Mouse (Mus musculus) B cell, adult 2 months (primary cell): ENCODE data around the gene Ankrd23.
A peak's percentile ranks its signal among the peaks of the same experiment; 100 is the strongest.

Experiments used
- DNase-seq, 2 experiments: peaks; one replicate each; pipeline ENCODE4 v3.0.0; 2022

The Ankrd23 gene

DNA sequence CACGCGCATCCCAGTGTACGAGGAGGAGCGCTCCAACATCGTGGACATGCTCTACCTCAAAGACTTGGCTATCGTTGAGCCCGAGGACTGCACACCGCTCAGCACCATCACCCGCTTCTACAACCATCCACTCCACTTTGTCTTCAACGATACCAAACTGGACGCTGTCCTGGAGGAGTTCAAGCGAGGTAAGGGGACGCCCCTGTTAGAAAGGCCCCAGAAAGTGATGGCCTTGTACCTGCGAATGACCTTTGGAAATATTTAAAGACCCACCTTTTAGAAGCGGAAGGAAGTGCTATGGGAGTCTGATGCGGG is 23.8 kb downstream of the Ankrd23 start:
- no peak for DNase-seq

DNA sequence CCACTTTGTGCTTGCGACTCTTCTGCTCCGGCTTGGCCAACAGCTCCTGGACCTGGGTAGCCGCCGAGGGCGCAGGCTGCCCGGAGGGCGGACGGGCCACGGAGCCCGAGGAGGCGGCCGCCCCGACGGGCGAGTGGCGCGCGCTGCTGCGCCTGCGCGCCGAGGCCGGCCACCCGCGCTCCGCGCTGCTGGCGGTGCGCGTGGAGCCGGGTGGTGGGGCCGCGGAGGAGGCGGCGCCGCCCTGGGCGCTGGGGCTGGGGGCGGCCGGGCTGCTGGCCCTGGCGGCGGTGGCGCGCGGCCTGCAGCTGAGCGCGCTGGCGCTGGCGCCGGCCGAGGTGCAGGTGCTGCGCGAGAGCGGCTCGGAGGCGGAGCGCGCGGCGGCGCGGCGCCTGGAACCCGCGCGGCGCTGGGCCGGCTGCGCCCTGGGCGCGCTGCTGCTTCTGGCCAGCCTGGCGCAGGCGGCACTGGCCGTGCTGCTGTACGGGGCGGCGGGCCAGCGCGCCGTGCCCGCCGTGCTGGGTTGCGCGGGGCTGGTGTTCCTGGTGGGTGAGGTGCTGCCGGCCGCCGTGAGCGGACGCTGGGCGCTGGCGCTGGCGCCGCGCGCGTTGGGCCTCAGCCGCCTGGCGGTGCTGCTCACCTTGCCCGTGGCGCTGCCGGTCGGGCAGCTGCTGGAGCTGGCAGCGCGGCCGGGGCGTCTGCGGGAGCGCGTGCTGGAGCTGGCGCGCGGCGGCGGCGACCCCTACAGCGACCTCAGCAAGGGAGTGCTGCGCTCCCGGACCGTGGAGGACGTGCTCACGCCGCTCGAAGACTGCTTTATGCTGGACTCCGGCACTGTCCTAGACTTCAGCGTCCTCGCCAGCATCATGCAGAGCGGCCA is 24.4 kb downstream of the Ankrd23 start:
- DNase-seq, result peak; percentile 57 to 65

- DNase-seq, result peak; percentile 99 to 100
Measured at GRCm38 (mm10) chr1:36511289-36512021, 25.2 kb downstream of the Ankrd23 start, which contains the start of gene Cnnm3. TSS of gene Cnnm3 (plus strand) at chr1:36511867.

DNA sequence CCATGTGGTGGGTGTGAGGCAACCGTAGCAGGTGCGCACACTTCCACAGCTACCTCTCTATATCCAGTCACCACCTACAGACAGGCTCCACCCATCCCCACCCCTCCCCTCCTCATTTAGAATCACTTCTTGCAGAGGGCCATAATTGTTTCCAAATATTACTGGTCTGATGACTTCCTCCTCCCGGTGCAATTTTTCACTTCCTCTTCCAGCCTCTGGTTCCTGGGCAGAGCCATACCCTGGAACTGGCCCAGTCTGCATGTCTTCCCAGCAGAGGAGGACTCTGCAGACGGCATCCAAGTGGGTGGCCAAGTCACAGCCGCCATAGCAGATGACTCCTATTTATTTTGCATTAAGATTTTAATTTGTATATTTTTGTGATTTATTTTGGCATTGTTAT is 28.4 kb downstream of the Ankrd23 start:
- no peak for DNase-seq

DNA sequence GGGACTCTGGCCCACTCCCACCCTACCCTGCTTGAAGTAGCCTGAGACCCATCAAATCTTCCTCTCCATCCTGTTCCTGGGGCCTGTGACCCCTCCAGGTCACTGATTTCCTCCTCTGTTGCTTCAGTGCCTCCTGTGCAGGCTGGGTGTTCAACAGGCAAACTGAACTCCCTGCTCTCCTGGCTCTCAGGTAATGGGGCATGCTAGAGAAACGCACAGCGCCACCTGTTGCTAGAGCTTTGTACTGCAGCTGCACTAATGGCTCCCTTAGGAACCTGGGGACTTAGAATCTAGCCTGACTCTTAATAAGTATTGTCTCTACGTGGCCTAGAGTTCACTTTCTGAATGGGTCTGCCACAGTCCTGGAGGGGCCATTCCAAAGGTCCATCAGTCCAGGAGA is 35.4 kb downstream of the Ankrd23 start:
- DNase-seq, result peak; percentile 84 to 86

DNA sequence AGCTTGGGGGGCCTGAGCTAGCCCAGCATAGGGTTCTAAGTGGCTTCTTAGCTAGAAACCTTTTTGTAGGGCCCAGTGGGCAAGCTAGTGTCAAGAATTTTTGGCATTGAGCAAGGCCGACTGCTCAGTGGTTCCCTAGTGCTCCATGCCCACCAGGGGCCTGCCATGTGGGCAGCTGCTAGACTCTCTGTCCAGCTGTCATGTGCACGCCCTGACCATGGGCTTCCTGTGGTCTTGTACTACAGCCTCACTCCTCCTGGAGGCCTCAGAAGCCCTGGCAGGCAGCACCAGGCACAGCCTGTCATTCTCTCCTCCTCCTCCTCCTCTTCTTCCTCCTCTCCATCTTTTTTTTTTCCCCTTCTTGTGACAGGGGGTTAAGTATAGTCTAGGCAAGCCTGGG is 39.4 kb downstream of the Ankrd23 start:
- no peak for DNase-seq

DNA sequence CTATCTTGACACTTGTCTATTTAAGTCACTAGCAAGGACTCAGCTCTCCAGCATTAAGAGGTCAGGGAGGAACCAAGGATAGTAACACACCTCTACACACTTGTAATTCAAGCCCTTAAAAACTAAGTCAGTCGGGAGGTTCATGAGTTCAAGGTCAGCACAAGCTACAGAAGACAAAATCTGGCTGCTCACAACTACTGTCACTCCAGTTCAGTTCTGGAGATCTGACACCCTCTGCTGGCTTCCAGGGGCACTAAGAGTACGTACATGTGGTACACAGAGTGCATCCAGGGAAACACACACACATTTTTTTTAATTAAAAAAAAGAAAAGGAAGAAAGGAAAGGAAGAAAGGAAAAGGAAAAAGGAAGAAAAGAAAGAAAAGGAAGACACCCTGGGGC is 40.0 kb downstream of the Ankrd23 start:
- no peak for DNase-seq

DNA sequence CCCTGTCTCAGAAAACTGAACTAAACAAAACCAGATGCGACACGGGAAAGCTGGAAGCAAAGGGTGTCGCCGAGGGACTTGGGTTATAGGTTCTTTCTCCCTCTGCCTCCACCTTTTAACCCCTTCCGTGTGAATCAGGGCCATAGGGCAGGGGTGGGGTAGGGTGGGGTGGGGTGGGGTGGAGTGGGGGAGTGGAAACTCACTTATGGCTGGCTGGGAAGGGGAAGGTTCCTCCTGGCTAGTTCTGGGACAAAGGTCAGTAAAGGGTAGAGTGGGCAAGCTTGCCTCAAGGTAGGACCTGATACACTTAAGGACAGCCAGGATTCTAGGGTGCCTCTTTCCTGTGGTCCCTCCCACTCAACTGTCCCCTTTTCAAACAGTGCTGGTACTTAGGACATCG is 43.4 kb downstream of the Ankrd23 start:
- no peak for DNase-seq

- DNase-seq, result no peak
Measured at GRCm38 (mm10) chr1:36492416-36493139, 44.1 kb downstream of the Ankrd23 start.

GRCm38 (mm10) chr1:36489661-36490060 is 47.0 kb downstream of the Ankrd23 start:
- DNase-seq, result no peak

GRCm38 (mm10) chr1:36487111-36487510 is 49.6 kb downstream of the Ankrd23 start:
- DNase-seq, result no peak

DNA sequence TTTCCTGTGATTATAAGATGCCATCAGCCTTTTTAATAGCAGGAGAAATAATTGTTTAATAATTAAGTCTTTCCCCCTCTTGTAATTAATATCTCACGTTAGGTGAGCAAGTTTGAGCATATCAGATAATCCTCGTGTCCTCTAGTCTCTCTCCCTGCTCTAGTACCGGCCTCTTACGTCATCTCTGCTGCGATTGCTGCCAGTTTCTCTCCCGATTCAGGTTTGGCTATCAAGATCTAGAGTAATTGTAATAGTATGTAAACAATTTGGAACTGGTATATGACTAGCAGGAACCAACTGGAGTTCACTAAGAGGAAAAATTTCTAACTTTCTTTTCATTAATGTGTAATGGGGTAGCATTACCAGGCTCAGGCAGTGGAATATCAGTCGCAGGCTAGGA is 51.6 kb downstream of the Ankrd23 start:
- no peak for DNase-seq

- DNase-seq, result no peak
Measured at GRCm38 (mm10) chr1:36483825-36484224, 52.9 kb downstream of the Ankrd23 start.
